ENCODE assay signal across 8 mouse cellular contexts in genomic region chr4:86930101-86930635, GRCm38 (mm10). TPM values are rescaled to one million over a fixed set of nuclear protein-coding genes. Genes with fewer than 3 reads are reported as not detected.
A peak's percentile ranks its signal among the peaks of the same experiment; 100 is the strongest.
DNase-seq lines count a peak whose midpoint lies in the region; ATAC-seq and TF ChIP-seq lines count a peak whose summit lies in the region.

No protein-coding gene starts in this region.

- H3K4me2 ChIP-seq in lung, embryonic 14.5 days: peak overlapping the region; percentile 63
- H3K4me2 ChIP-seq in forebrain, embryonic 14.5 days (ENCODE audit: low read length): peak overlapping the region; percentile 56
- peak overlapping the region; percentile 60; the same call in 1 of the 2 replicates for H3K4me2 ChIP-seq in limb, embryonic 12.5 days

- no peaks in the 10 kb centered on the region for H3K27me3 ChIP-seq in lung, embryonic 14.5 days (ENCODE audit: insufficient read depth, low read length)
- no peaks in the 10 kb centered on the region for H3K27me3 ChIP-seq in forebrain, embryonic 14.5 days (replicated peaks; ENCODE audit: control insufficient read depth, insufficient read depth, low read length)
- H3K27me3 ChIP-seq in limb, embryonic 12.5 days: no peaks in the 10 kb centered on the region
- no peaks in the 10 kb centered on the region for H3K27me3 ChIP-seq in small intestine, adult 2 months (ENCODE audit: control insufficient read depth, insufficient read depth, low read length)

- no peak overlapping the region for H3K27ac ChIP-seq in lung, embryonic 14.5 days (ENCODE audit: low read depth)
- H3K27ac ChIP-seq in forebrain, embryonic 14.5 days (ENCODE audit: low read depth, low read length): no peak overlapping the region
- H3K27ac ChIP-seq in limb, embryonic 12.5 days: no peak overlapping the region
- no peak overlapping the region for H3K27ac ChIP-seq in small intestine, adult 2 months (ENCODE audit: insufficient read depth, low read depth, low read length)

- DNase-seq in lung, embryonic 14.5 days: peak; percentile 8
- DNase-seq in lung, postnatal 10 days: no peak
- no peak for DNase-seq in forebrain, embryonic 14.5 days (ENCODE audit: low spot score)
- DNase-seq in adrenal gland, postnatal 14 days: no peak

- H3K9ac ChIP-seq in lung, embryonic 14.5 days: no peak overlapping the region
- no peak overlapping the region for H3K9ac ChIP-seq in forebrain, embryonic 14.5 days (ENCODE audit: low read length)
- no peak overlapping the region for H3K9ac ChIP-seq in limb, embryonic 12.5 days (replicated peaks)

- ATAC-seq in lung, embryonic 14.5 days (ENCODE audit: insufficient read depth): peak; percentile 57
- peak; percentile 27; the same call in 1 of the 2 replicates for ATAC-seq in forebrain, embryonic 14.5 days
- no peak for ATAC-seq in limb, embryonic 12.5 days (ENCODE audit: insufficient number of reproducible peaks, insufficient read depth, low FRiP score, low TSS enrichment, low read depth)
- no peak for ATAC-seq in activated CD4-positive, CD25-positive, alpha-beta regulatory T cell, adult 4 months
- ATAC-seq in megakaryocyte progenitor cell, adult 5-6 weeks (replicated peaks; ENCODE audit: poor library complexity): no peak

- TF ChIP-seq POLR2A in small intestine, adult 2 months (IDR thresholded peaks at IDR 0.05; ENCODE audit: low read depth, low read length): no peak

- no peaks in the 10 kb centered on the region for H3K9me3 ChIP-seq in lung, embryonic 14.5 days (ENCODE audit: low read depth, low read length)
- no peaks in the 10 kb centered on the region for H3K9me3 ChIP-seq in forebrain, embryonic 14.5 days (replicated peaks; ENCODE audit: control insufficient read depth, low read length)
- no peaks in the 10 kb centered on the region for H3K9me3 ChIP-seq in limb, embryonic 12.5 days

- peak overlapping the region; percentile 48; the same call in 1 of the 2 replicates for H3K4me3 ChIP-seq in lung, embryonic 14.5 days (ENCODE audit: low read depth, low read length)
- H3K4me3 ChIP-seq in forebrain, embryonic 14.5 days (ENCODE audit: low read depth, low read length): peak overlapping the region; percentile 39
- peak overlapping the region; percentile 48 for H3K4me3 ChIP-seq in limb, embryonic 12.5 days (replicated peaks)
- H3K4me3 ChIP-seq in small intestine, adult 2 months (ENCODE audit: low read depth, low read length): peak overlapping the region; percentile 76; the same call in 1 of the 2 replicates

- TF ChIP-seq CTCF in lung, embryonic 14.5 days (IDR thresholded peaks at IDR 0.05; ENCODE audit: low read depth): no peak
- no peak for TF ChIP-seq CTCF in small intestine, adult 2 months (IDR thresholded peaks at IDR 0.05; ENCODE audit: extremely low read depth, insufficient read length, insufficient replicate concordance, low read depth, low read length)

- H3K36me3 ChIP-seq in lung, embryonic 14.5 days (ENCODE audit: insufficient read depth): peaks cover 9% of the 10 kb centered on the region; the same call in 1 of the 2 replicates
- H3K36me3 ChIP-seq in forebrain, embryonic 14.5 days (ENCODE audit: control insufficient read depth, insufficient read depth, low read length): no peaks in the 10 kb centered on the region
- H3K36me3 ChIP-seq in limb, embryonic 12.5 days: peaks cover 18% of the 10 kb centered on the region
- peaks cover 1% of the 10 kb centered on the region for H3K36me3 ChIP-seq in small intestine, adult 2 months (ENCODE audit: control insufficient read depth, insufficient read depth, low read length)

- H3K4me1 ChIP-seq in lung, embryonic 14.5 days (ENCODE audit: insufficient read depth): no peaks in the 10 kb centered on the region
- peaks cover 2% of the 10 kb centered on the region; the same call in 1 of the 2 replicates for H3K4me1 ChIP-seq in forebrain, embryonic 14.5 days (ENCODE audit: control insufficient read depth, insufficient read depth, low read length)
- H3K4me1 ChIP-seq in limb, embryonic 12.5 days (replicated peaks): no peaks in the 10 kb centered on the region
- H3K4me1 ChIP-seq in small intestine, adult 2 months (ENCODE audit: control insufficient read depth, insufficient read depth, insufficient read length, low read length): no peaks in the 10 kb centered on the region

- WGBS in lung, embryonic 14.5 days: 79% methylated on average over 7 of the region's 7 CpGs
- WGBS in forebrain, embryonic 14.5 days: 88% methylated on average over 7 of the region's 7 CpGs
- WGBS in limb, embryonic 12.5 days: 93% methylated on average over 7 of the region's 7 CpGs
- 74% methylated on average over 7 of the region's 7 CpGs for WGBS in small intestine, adult 2 months

RNA-seq across cellular contexts. Expression of gene Acer2, which starts 56.0 kb away (rescaled TPM):
- 28.2 and 32.3 TPM in 2 replicates for polyA plus RNA-seq in lung, embryonic 14.5 days (2014; fragmentation: Nextera tagmentation; extraction: Ambion mirVana)
- polyA plus RNA-seq in forebrain, embryonic 14.5 days (2014; fragmentation: Nextera tagmentation; extraction: Ambion mirVana): 12.8 and 13.6 TPM in 2 replicates
- 19.7 and 19.8 TPM in 2 replicates for polyA plus RNA-seq in limb, embryonic 12.5 days (2016; fragmentation: Nextera tagmentation; extraction: Ambion mirVana)
- polyA plus RNA-seq in small intestine, adult 2 months (2012; rRNA removed): 2.8 and 8.8 TPM in 2 replicates
- polyA plus RNA-seq in activated CD4-positive, CD25-positive, alpha-beta regulatory T cell, adult 4 months (2017; shearing (Covaris generic)): 1 to 10 TPM; 5.8 to 6.4 TPM
- 0.84 and 2.2 TPM in 2 replicates for total RNA-seq in megakaryocyte progenitor cell, adult 5-6 weeks (2015)
- 1.1 and 2.5 TPM in 2 replicates for total RNA-seq in megakaryocyte progenitor cell, adult 5-6 weeks (2017)
- total RNA-seq in adrenal gland, postnatal 14 days (2021): 40.3 and 52.8 TPM in 2 replicates

Comparison
In these comparisons a context has a peak if more than half of its experiments do, and no peak if none do; other contexts are left out.
1. ATAC-seq: peak in lung, embryonic 14.5 days (single experiment) and forebrain, embryonic 14.5 days (single experiment); none in limb, embryonic 12.5 days (single experiment), activated CD4-positive, CD25-positive, alpha-beta regulatory T cell, adult 4 months (single experiment) and megakaryocyte progenitor cell, adult 5-6 weeks (single experiment).
2. Peak in every context shown above with its lines, with median percentiles within 50 percentile points of each other: H3K4me2 ChIP-seq and H3K4me3 ChIP-seq.